Mouse (Mus musculus) kidney, postnatal 10 days (tissue): ENCODE results near the gene Nmt1.

Experiments
- DNase-seq: peaks from one replicate; pipeline ENCODE4 v3.0.0; 2021; ENCODE audit warnings: mixed read lengths

The Nmt1 gene

DNA sequence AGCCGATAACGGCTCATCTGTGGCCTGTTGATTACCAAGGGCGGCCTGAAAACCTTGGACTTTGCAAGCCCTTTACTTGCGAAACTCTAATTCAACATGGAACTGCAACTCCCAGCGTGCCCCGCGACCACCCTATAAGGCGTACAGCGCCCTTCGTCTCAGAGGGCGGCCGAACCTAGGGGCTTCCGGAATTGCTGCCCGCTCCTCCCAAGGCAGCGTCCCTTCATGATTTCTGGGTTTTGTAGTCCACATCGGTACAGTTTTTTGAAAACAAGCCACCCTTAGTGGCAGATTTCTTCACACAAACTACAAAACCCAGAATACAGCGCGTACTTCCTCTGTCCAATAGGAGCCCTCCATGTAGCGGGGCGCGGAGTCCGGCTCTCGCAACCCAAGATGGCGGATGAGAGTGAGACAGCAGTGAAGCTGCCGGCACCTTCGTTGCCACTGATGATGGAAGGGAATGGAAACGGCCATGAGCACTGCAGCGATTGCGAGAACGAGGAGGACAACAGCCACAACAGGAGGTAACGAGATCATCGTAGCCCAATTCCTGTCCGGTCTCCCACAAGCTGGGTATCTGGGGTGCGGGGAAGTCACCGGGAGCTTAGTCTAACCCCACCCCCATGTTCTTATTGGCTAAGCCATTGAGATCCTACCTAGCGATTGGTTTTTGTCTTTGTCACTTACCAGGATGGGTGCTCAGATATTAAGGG, at the start of gene Nmt1, which contains the start of gene Dcakd:
Gene Nmt1, plus strand, starts transcription at position 15 of the 716 bp plus-strand sequence.
Gene Dcakd, minus strand, starts transcription at position 158 of the 716 bp plus-strand sequence.
- peak; percentile 95 for DNase-seq

DNA sequence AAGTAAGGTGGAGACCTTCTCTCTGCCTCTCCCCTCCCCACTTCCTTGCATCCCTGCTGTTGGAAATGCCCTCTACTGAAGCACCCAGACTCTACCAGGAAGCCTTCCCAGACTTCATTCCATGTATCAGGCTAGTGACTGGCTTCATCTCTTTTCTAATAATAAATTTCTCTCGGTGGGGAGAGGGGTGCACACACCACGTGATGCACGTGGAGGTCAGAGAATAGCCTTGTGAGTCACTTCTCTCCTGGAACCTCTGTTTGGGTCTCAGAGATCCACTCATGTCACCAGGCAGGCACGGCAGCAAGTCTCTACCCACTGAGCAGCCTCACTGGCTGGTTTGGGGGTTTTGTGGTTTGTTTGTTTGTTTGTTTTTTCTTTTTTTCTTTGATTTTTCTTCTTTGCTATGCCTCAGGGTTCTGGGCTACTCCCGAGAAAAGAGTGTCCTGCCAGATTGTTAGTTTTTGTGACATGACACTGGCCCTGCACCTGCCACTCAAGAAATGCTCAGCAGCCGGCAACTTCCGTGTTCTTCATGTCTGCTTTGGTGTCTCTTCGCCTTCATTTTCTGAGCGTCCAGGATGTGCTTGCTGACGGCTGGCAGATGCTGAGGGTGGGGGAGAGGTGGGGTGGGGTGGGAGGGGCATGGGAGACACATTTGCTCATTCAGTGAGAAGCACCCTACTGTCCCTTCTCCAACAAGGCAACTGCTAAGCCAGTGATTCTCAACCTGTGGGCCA, 46.7 kb upstream of the Nmt1 start:
- no peak for DNase-seq

DNA sequence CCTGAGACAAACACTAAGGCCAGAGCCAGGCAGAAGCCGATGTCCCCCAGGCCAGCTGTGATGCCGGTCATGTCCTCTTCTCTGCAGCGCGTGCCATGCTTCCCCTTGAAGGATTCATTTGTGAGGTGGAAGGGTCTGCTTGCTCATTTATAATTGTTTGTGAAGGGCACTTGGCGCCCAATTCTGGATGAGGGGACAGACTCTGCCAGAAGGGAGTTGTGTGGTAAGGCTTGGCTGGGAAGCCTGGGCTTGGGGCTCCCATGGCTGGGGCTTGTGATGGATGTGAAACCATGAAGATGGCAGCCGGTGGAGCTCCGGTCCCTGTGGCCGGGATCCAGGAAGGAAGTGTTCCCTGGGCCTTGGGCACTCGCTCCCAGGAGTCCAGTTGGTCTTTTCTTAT, 43.9 kb upstream of the Nmt1 start:
- no peak for DNase-seq

DNA sequence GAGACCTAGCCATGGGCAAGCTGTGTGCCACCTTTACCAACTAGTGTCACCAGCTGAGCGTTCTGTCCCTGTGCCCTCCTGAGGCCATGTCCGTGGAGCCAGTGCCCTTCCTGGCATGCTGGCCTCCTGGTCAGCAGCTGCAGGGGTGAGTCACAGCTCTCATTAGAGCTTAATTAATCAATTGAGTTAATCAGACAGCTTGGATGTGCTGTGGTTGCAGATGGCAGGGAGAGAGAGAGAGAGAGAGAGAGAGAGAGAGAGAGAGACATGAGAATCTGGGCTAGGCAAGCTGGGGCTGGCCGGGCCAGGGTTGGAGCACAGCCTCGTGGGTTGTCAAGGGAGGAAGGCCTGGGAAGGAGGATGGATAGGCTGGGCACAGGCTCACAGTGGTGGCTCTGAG, 43.4 kb upstream of the Nmt1 start:
- DNase-seq: no peak

DNA sequence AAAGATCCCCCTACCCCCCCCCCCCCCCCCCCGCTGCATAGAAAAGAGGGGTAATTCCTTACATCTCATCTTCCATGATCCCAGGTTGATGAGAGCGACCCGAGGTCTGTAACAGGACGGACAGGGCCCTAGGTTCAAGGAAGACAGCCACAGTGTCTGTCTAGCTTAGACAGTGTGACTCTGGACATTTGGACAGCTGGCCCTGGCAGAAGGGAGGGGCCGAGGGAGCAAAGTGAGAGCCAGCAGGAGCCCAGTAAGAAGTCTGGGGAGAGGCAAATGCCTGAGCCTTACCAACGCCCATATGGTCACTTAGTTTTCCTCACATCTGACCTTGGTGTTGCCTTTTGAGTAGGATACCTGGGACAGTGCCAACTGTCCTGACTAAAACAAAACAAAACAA, 42.8 kb upstream of the Nmt1 start:
- DNase-seq: no peak

DNA sequence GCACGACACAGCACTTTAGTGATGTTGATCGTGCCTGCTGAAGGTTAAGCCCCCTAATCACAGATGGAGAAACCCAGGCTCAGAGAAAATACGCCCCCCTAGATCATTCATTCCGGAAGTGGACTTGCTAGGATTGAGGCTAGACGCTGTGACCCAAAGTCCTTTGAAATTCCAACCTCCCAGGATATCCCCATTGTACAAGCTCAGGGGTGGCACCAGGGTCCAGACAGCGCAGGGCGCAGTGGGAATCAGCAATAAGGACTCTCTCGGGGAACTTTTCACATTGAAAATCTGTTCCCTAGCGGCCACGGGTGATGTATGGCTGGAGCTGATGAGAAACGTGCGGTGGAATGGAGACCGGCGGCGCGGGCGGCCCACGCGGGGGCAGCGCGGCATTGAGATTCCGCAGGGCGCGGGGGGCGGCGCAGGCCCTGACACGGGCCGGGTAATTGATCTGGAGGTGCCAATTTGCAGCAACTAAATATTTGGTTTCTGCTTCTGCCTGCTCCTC, 38.3 kb upstream of the Nmt1 start:
- no peak for DNase-seq

DNA sequence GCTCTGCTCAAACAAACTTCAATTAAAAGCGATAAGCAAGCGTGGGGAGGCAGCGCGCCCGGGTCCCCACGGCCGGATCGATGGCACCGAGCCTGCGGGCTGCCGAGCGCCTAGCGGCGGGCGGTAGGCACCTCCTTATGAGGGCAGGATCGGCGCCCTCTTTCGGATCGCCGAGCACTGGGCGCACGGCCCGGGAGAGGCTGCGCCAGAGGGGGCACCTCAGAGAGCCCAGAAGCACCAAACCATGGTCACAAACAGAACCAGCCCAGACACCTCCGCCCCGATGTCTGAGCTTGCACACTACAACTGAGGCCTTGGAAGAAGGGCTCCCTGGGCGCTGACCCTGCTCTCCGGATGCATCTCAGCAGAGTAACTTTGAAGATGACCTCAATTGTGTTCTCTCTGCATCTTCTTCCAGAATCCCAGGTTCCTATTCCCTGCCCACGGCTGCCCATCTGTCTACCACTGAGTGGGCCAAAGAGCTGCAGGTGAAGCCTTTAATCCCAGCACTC, 37.8 kb upstream of the Nmt1 start:
- DNase-seq: peak; percentile 53

DNA sequence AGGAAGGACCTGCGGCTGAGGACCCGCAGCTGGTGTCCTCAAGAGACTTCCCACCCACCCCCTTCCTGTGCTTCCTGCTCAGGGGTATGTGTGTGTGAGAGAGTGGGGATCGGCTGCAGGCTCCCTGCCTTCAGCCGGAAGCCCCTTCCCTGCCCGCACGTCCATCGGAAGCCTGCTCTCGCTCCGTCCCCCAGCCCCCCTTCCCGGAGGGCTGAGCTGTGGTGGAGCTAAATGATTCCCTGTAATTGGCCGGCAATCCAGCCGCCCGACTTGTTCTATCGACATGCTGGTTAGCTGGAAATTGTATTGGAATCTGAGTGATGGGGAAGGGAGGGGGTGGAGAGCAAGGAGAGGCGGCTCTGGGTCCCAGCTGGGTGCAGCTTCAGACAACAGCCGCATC, 36.3 kb upstream of the Nmt1 start:
- peak; percentile 66 for DNase-seq

DNA sequence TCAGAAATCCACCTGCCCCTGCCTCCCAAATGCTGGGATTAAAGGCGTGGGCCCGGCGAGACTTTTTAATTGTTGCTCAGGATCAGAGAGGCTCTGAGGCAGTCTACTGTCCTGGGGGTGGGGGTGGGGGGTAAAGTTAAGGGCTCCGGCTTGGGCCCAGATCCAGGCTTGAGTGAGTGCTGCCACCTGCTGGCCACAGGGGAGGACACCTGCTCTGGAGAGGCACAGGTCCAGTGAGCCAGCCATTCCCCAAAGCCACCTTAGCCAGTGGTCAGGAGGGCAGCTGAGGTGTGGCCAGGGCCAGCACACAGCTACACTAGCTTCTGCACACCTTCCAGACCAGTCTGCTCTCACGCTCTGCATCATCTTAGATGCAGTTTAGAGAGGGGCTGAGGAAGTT, 35.0 kb upstream of the Nmt1 start:
- peak; percentile 89 for DNase-seq

DNA sequence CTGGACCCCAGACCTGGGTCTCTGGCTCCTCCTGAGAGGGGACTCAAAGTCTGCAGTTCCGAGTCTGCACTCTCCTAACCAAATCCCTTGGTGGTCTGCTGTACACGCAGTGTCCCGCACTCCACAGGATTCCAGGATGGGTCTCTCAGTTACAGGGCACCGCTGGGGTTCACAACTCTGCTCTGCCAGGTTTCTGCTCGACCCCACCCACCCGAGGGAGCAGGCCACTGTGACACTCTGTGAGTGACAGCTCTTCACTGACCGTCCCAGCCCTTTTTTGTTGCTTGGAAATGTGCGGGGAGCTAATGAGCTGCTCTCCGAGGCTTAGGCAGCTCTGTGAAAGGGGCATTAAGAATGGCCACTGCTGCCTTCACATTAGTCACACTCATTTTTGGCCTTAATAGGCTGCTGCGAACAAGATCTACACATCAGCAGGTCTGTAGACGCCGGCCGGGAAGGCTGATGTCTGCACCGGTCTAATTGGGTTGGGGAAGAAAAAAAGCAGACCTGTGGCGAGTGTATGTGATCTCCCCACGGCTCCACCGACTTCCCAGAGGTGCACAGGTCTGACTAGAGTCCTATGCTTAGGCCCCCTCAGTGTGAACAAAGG, 34.5 kb upstream of the Nmt1 start:
- DNase-seq: no peak

DNA sequence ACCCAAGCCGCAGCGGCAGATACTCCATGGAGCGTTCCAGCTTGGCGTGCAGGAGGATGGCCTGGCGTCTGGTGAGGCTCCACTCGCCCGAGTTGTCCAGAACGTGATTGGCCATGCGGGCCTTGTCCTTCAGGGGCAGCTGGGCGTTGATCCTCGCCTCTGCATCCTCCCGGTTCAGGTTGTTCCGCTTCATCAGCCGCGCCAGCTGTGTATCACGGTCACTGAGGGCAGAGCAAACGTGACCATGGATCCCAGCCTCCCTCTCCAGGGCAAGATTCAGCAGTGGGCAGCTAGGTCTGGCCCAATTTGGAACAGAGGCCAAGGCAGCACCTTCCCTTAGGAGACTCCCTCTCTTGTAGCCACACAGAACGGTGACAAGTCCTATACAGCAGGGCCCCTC, 33.0 kb upstream of the Nmt1 start:
- no peak for DNase-seq

DNA sequence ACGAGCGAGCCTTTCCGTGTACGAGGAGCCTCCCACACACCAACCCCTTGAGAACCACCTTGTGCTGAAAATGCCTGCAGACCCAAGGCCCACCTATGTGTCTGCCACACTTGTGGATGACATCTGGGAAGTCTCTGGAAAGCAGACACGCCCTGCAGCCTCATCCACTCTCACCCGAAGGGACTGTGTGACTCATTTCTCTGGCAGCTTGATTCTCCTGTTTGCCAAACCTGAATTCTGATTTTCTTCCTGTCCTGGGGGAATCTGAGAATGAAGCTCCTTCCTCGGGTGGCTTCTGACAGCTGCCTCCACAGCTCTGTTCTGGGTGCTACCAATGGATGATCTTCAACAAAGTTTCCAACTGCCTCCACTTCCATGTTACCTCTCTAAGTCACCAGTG, 31.6 kb upstream of the Nmt1 start:
- no peak for DNase-seq

DNA sequence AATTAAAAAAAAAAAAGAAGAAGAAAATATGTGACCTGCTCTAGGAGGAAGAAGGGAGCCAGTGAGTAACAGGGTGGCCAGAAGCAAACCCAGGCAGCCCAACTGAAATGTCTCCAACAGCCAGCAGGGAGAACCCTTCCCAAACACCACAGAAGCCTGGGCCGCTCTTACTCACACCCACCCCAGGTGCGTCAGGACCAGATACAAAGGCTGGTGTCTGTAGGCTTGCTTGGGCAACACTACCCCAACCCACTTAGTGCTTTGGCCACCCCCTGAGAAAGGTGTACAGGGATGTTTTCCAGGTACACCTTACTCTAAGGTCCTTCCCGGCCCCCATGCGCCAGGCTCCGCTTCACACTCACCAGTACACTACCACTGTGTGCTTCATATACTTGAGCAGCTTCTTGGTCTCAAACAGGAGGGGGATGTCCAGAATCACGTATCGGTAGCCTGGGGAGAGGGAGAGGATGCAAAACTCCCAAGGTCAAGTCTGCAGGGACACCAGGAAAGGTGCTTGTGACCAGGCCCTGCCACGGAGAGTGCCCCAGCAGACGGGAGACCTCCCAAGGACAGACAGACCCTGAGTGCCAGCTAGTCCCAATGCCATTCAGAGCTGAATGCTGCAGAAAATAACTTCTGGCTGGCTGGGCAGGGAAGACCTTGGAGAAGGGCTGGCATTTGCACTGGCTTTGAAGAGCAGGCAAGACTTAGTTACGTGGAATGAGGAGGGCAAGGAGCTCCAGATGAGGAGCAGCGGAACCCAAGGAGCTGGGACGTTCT, 30.8 kb upstream of the Nmt1 start:
- no peak for DNase-seq

DNA sequence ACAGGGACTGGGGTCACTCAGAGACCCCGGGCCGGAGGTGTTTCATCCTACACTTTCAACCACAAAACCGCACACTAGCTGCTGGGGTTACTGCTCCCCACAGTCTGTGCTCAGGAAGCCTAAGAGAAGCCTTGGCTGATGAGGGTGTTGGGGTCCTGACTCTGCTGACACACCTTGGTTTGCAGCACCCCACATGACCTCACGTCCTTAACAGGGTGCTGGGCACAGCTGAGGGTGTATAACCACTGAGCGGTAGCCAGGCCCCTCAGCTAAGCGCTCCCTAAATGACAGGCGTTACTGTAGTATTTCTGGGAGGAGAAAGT, 29.8 kb upstream of the Nmt1 start:
- no peak for DNase-seq

DNA sequence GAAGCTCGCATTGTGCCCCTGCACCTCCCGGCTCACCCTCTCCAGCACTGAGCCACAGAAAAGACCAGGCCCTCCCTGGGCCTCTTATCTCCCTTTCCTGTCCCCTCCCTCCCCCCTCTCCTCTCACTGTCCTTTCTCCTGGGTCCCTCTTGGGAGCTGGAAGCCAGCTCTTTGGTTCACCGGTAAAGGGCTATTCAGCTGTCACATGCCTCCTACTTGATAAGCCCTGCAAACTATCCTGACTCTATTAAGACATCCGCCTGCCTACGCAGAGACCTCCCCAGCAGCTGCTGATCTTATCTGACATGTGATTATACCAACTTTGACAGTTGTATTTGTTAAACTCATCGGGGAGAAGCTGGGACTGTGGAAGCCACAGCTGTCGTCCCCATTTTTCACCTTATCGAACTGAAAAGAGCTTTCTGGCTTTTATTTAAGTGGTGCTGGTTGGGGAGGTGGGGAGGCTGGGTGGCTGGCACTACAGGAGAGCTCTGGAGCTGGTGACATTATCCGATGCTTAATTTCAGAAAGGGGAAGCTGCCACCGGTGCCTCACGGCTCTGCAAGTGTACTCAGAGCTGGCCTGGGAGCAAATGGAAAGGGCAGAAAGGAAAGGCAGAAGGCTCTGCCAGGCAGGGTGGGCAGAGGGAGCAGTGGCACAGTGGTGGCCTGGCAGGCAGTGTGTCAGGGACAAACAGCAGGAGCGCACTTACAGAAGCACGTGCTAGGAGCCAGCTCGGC, 29.2 kb upstream of the Nmt1 start:
- DNase-seq: no peak

DNA sequence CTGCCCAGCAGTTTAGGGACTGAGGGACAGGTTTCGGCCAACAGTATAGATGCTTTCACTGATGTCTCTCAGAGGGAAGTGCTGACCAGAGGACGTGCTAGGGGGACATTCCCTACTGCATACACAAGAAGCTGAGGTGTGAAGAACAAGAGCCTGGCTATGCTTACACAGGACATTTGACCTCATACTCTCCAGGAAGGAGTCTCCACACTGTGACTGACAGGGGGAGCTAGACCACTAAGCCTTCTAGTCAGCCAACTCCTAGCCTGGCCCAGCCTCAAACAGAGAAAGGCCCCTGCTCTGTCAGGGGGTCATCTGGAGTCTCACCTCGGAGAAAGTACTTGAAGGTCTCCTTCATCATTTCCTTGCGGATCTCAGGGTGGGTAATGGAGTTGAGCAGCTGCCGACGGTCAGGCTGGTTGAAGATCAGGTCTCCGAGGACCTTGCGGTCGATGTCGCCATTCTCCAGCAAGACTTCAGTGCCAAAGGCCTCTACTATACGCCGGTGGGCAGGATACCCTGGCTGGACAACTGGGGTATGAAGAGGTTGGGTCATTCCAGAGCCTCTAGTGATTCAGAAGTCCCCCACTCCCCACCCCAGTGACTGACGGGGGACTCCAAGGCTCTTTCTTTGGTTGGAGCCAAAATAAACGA, 28.5 kb upstream of the Nmt1 start:
- DNase-seq: no peak

DNA sequence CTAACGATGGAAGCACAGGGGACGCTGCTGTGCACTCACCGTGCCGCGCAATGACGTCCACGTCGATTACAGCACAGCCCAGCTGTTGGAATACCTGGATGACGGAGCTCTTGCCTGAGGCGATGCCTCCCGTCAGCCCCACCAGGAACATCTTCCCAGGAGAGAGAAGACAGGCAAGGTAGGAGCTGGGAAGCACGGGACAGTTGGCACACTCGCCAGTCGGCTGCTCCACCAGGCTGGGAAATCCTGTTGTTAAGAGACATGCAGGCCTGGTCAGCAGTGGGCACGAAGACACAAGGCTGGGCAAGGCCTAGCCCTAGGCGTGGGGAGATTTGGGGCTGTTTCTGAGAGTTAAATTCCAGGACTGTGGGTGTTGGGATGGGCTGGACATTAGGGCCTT, 27.9 kb upstream of the Nmt1 start:
- no peak for DNase-seq

DNA sequence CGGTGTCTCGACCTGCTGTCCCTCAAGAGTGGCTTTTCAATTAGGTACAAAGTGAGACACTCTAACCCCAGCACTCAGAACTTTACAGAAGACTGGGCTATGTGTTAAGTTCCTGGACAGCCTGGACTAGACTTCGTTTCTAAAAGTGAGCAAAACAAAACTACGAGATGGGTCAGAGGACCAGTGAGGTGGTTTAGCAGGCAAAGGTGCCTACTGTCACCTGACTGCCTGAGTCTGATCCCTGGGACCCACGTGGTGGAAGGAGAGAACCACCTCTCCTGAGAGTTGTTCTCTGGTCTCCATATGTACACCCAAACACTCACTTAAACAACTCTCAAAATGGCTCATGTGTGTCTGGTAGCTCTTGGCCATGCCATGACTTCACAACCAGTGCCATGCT, 26.9 kb upstream of the Nmt1 start:
- DNase-seq: no peak

DNA sequence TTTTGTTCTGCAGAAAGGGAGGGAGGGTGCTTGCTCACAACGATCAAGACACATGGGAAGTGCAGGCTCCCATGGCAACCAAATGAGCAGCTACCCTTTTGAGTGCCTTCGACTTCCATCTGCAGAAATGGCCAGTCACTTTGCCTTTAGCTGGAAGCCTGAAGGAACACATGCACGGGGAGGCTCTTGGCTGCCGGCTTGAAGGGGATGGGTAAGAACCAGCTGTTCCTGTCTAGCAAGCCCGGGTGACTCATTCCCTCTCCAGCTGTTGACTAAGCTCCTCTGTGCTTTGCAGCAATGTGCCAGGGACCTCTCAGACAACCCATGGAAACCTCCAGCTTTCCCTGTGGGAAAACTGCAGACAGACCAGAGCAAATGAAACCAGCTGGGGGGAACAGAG, 24.8 kb upstream of the Nmt1 start:
- peak; percentile 82 for DNase-seq

DNA sequence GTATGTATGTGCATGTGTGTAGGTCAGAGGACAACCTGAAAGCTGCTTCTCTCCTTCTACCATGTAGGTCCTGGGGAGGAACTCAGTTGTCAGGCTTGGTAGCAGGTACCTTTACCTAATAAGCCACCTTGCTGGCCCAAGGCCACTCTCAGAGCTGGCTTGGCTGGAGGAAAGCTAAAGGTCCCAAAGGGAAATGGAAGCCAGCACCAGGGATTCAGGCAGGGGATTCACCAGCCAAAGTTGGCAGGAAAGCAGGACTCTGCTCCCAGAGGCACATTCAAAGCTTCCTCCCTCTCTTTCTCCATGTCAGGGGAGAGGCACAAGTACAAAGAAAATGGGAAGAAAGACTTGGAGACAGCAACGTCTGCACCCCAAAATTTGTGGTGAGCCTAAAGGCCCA, 23.1 kb upstream of the Nmt1 start:
- no peak for DNase-seq

DNA sequence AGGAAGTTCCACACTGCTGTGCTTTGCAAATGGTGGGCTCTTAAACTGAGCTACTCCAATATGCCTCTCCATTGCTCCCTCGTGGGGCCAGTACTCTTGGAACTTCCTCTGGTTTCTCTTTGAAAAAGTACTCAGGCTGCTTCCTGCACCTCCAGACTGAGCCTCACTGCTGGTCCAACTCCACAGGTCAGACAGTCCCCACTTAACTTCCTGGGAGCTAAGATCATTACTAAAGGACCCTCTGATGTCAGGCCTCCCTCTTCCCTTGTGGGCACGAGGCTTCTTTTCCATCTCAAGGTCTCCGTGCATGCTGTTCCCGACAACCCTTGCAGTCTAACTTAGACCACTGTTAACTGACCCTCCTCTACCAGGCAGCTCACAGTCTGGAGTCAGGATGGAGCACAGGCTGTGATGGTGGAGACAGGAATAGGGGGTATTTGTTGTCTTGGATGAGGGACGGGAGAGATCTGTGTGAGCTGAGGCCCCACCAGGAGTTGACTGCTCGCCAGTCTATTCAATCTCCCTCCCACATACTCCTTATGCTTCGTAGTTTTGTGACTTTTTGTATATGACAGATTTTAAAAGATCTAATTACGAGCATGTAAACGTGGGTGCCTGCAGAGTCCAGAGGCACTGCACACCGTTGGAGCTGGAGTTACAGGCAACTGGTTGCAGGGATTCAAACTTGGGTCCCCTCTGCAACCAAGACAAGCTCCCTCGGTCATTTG, 22.6 kb upstream of the Nmt1 start:
- no peak for DNase-seq
